Mouse (Mus musculus): ENCODE measurements around the gene Vmn2r89. TPM values are rescaled to one million over a fixed set of nuclear protein-coding genes. Genes with fewer than 3 reads are reported as not detected.

Gene Vmn2r89
- total RNA-seq, 2 experiments from 2014 or later: not detected

Other genes with a start within 250 kb of the Vmn2r89 start
- not detected for gene Ear14, start 248.5 kb upstream of the Vmn2r89 start, total RNA-seq (2021)
- not detected for gene Rnase2a, start 195.7 kb upstream of the Vmn2r89 start, total RNA-seq (2021)
- not detected for gene Gm7247, start 90.1 kb upstream of the Vmn2r89 start, total RNA-seq (2021)
- not detected for gene Vmn2r88, start 41.0 kb upstream of the Vmn2r89 start, total RNA-seq (2021)
- not detected for gene Gm5622, start 100.9 kb downstream of the Vmn2r89 start, total RNA-seq (2021)
- not detected for gene Gm17175, start 122.2 kb downstream of the Vmn2r89 start, total RNA-seq (2021)
- not detected for gene Gm17174, start 140.3 kb downstream of the Vmn2r89 start, total RNA-seq (2021)
- gene Gm17078, start 159.5 kb downstream of the Vmn2r89 start, total RNA-seq (2021): not detected
- gene Gm4181, start 183.8 kb downstream of the Vmn2r89 start, total RNA-seq (2021): not detected
- not detected for gene Gm17079, start 243.6 kb downstream of the Vmn2r89 start, total RNA-seq (2021)